Mouse (Mus musculus) heart, postnatal 25 days (tissue): Measurements from ENCODE around the gene Tmem63c. TPM values are rescaled to one million over a fixed set of nuclear protein-coding genes. Genes with fewer than 3 reads are reported as not detected.

Source experiments
- DNase-seq: peaks from one replicate; pipeline ENCODE4 v3.0.0; 2022; ENCODE audit warnings: low spot score
- intact Hi-C: fragments of 180-260 bp; cut with DNase I; formaldehyde crosslinking; loops from one replicate; pipeline ENCODE4 v1.15.1; 2025
- total RNA-seq, 2 experiments: library from RNA; stranded (reverse); gene quantifications; 2 replicates each; pipeline ENCODE4 v1.2.3; 2021

Gene Tmem63c
- total RNA-seq: under 1 TPM; 0.13 to 0.14 TPM

DNA sequence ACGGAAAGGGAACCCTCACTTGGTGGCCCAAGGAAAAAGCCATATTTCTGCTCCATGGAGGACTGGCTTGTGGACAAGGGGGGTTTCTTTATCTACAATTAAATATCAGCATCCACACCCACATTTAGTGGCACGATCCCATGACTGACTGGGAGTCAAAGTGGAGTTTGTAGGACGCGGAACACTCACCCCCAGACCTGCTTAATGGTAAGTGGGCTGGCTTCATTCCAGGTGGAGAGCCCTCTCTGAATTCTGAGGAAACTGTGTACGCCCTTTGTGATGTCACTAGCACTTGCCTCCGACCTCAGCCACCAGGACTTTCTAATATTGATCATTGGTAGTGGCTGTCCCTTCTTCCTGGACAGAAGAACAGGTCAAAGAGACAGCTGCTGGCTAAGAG, at the start of gene Tmem63c:
Gene Tmem63c (plus strand): TSS at position 301 of the 400 bp plus-strand sequence.
- DNase-seq: no peak
- intact Hi-C loops: no loop called here

- no peak for DNase-seq
- intact Hi-C loops: loop anchor here (5.0 kb wide), 1 partner anchor 66 kb away; no protein-coding TSS in a partner anchor
These were observed 47.9 kb upstream of the Tmem63c start for GRCm38 (mm10) chr12:86973216-86973615.

DNA sequence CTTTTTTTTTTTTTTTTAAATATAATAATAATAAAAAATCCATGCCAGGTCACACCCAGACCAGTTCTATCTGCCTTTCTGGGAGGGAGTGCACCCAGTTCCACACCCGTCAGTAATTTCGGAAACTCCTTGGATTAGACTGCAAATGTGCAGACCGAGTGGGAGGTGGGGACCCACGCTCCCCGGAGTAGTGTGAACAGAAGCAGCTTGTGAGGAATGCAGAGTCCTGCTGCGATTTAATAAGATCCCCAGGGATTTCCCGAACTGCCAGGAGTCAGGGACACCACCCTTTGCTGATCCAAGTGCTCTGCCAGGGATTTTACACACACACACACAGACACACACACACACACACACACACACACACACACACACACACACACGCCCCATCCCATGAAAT, 47.4 kb upstream of the Tmem63c start:
- intact Hi-C loops: loop anchor here (1.0 to 5.0 kb wide), 2 partner anchors 66 to 205 kb away; no protein-coding TSS in a partner anchor
- no peak for DNase-seq

DNA sequence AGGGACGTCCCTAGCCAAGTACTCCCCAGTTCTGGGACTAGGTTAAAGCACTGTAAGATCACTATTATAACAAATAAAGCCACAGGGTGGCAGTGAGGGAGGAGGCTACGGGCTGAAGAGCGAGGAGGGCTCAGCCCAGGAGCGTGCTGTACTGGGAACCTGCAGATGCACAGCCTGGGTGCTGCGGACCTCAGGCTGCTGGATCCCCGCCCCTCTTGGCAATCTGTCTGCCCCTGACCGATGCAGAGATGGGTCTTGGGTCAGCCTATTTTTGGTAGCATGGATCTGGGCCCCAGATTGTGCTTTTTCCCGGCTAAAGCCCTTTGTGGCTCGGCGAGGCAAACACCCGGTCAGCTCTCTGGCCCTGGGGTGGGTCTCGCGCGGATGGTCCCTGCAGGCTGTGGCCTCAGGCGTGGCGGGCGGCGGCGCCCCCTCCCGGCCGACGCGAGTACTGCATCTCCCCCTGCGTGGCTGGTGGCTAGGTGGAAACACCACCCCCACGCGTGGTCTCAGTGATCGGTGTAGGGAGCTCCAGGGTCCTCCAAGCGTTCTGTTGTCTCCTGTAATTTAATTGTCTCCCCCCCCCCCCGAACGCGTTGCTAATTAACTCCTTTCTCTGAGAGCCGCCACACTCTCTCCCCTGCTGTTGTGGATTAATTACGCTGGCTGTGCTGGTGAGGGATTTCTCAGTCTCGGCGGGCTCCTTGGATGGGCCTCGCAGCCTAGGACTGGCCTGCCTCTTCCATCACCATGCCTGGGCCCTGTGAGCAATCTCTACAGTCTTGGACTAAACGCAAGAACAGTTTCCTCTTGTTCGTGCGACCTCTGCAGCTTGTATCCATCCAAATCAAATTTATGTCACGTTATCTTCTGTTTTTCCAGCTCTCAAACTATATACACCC, 46.5 kb upstream of the Tmem63c start:
- peak; percentile 63 for DNase-seq
- intact Hi-C loops: loop anchor here (1.0 to 5.0 kb wide), 2 partner anchors 67 to 206 kb away; no protein-coding TSS in a partner anchor

GRCm38 (mm10) chr12:86975761-86976160, 45.4 kb upstream of the Tmem63c start:
- intact Hi-C loops: no loop called here
- DNase-seq: no peak

GRCm38 (mm10) chr12:86976511-86977168, 44.5 kb upstream of the Tmem63c start:
- no peak for DNase-seq
- intact Hi-C loops: no loop called here

DNA sequence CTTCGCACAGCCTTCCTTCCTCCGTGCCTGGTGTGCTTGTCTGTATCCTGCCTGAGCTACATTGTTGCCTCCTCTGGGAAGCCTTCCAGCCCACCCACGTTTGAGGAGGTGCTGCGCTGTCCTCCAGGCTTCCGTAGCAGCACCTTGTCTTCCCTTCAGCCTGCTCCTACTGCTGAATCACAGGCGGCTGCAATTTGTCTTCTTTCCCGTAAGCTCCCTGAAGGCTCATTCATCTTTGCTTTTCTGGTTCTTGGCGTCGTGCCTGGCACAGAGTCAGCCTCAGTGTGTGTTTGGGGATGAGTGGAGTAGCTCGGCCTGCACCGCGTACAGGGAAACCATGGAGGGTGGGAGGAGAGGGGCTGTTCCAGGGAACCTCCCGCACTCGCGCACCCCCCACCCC, 43.3 kb upstream of the Tmem63c start:
- intact Hi-C loops: no loop called here
- no peak for DNase-seq

DNA sequence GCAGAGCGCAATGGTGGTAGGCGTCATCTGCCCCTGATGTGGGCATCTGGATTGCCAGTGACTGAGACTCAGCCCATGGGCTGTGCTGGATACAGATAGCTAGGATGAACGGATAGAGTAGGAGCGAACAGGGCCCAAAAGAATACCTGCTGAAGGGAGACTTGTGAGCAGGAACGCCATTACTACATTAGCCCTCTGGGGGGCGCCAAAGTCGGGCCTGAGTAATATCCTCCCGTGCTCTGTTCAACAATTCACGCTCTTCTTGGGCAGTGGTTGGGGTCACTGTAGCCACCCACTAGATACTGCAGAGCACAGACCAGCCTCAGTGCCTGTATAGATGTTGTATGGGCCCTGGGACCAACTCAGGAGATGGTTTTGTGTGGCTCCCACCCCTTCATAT, 40.0 kb upstream of the Tmem63c start:
- intact Hi-C loops: loop anchor here (5.0 kb wide), 1 partner anchor 71 kb away; no protein-coding TSS in a partner anchor
- DNase-seq: no peak

DNA sequence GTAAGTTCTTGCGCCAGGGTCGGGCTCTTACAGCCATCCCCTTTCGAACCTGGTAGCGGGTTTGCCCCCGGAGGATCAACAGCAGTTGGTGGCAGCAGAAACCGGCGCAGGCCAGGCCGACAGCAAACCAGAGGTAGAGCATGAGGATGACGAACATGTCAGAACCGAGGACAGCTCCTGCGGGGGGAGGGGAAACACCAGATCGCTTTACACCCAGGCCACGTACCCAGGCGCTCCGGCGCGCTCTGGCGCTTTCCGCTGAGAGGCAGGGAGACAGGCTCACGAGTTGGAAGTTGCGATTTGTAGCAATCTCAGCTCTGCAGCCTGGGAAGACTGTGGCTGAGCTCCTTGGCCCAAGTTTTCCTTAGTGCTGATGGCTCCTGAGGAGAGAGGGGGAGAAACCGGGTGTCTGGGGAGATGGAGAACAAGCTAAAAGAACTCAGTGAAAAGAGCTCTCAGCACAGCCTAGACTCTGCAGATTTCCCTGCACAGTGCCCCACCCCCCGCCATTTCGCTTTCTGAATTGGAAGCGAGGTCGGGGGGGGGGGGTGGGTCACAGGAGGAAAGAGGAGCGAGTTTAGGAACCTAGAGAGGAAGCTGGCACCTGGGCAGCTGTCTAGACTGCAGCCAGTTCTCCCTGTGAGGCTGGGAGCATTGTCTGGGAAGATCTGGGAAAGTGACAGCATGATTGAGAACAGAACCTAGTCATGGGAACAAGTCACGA, 37.5 kb upstream of the Tmem63c start:
- intact Hi-C loops: loop anchor here (5.0 kb wide), 1 partner anchor 69 kb away; no protein-coding TSS in a partner anchor
- no peak for DNase-seq

DNA sequence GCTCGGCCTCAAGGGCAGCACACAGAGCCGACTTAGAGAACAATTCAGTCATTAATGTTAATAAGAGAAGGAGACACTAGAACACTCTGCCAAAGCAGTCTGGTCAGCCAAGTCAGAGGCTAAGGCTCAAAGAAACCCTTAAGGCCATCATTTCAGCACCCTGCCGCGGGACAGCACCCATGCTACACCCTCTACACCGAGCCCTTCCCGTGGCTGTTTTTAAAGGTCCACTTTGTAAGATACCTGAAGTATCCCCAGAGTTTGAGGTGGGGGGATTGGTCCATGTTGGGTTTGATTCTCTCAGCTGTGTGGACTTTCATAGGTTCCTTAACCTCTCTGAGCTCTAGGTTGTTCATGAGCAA, 37.0 kb upstream of the Tmem63c start:
- DNase-seq: no peak
- intact Hi-C loops: loop anchor here (5.0 kb wide), 1 partner anchor 68 kb away; no protein-coding TSS in a partner anchor

- intact Hi-C loops: no loop called here
- no peak for DNase-seq
These were observed 34.6 kb upstream of the Tmem63c start for GRCm38 (mm10) chr12:86986562-86986961.

- intact Hi-C loops: no loop called here
- DNase-seq: no peak
These were observed 32.9 kb upstream of the Tmem63c start for GRCm38 (mm10) chr12:86988227-86988626.

DNA sequence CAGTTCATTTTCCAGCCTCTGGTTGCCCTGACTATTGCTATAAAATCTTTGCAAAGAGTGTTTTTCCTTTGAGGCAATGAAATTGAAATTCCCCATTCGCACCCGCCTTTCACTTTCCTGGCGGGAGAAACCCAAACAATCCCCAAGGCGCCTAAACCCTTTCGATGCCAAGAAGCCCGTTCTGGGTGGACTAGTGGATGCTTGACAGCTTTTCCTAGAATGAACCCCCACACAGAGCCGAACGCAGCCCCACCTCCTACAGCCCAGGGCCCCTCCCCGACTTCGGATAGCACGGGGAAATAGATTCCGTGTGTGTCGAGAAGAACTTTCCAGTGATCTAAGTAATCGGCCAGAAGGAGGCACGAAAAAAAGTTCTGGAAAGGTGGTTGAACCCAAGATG, 31.8 kb upstream of the Tmem63c start:
- intact Hi-C loops: no loop called here

DNA sequence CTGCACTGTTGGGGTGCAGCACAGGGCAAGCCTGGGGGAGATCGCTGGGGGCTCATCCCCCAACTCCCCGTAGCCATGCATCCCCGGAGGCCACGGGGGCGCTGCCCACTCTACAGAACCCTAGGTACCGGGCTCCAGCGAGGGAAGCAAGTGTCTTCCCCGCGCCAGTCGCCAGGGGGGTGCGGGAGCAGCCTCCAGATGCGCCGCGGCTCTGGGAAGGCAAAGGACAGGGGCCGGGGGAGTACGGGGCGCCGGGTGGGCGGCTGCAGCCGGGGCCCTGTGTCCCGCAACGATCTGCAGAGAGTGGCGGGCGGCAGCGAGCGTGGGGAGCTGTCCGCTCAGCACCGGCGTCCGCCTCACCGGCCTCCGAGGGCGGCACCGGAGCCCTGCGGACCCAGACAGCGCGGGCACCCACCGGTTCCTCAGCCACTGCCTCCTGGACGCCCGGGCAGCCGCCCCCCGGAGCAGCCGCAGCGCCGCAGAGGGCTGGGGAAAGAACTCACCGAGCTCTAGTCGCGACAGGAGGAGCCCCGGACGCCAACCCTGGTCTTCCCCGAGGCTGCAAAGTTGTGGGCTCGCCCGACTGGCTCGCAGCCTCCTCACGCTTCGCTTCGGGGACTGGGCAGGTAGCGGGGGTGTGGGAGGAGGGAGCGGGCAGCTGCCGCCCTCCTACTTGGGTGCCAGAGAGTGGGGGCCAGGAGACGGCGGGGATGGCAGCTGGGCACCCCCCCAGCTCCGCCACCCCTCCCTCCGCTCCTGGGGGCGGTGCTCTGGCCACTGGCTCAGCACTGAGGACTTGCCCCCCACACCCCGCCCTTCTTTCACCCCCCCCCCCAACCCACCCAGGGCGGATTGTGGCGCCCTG, 31.0 kb upstream of the Tmem63c start, which contains the start of gene Zdhhc22:
Gene Zdhhc22 (minus strand): TSS at position 541 of the 865 bp plus-strand sequence.
- intact Hi-C loops: no loop called here
- DNase-seq: no peak

More for the DNA sequence above, 31.8 kb upstream of the Tmem63c start:
- no peak for DNase-seq

GRCm38 (mm10) chr12:86990755-86991110, 30.4 kb upstream of the Tmem63c start:
- DNase-seq: no peak
- intact Hi-C loops: no loop called here

DNA sequence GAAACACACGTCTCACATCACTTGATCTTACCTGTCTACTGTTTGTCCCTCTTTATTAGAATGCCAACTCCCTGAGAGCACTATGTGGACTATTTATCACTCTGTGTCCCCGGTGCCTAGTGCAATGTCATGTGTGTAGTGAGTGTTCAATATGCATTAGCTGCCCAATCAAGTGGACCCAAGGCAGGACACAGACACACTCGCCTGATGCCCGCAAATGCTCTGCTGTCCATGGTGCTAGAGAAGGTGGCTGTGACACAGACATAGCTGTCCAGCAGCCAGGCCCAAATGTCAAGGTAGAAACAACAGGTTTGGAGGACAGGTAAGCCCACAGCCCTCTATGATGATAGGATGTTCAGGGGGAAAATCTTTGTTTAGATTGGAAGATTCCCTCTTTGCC, 27.0 kb upstream of the Tmem63c start:
- no peak for DNase-seq
- intact Hi-C loops: no loop called here

- intact Hi-C loops: no loop called here
- no peak for DNase-seq
These were observed 26.4 kb upstream of the Tmem63c start for GRCm38 (mm10) chr12:86994776-86995175.

DNA sequence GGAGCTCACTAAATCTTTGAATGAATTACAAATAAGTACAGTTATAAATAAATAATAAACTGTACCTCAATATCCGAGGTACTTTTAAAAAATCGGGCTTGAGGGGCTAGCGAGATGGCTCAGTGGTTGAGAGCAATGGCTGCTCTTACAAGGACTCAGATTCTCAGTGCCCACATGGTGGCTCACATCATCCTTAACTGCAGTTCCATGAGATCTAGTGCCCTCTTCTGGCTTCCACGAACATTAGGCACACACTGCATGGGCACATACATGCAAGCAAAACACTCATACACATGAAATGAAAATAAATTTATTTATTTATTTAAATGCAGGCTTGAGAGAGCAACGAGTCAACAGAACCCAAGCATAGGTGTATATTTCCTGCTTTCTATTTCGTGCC, 25.2 kb upstream of the Tmem63c start:
- intact Hi-C loops: no loop called here
- DNase-seq: no peak

DNA sequence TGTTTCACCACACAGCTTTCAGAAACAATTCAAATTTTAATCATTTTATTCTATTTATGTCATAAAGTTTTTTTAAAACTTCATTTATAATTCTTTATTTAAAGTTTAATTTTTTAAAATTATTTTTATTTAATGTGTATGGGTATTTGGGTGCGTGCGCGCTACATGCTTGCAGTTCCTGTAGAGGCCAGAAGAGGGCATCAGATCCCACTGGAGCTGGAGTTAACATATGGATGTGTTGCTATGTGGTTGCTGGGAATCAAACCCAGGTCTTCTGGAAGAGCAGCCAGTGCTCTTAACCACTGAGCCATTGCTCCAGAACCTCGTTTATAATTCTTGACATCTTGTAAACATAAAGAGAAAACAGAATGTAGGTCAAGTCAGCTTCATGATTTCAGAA, 22.4 kb upstream of the Tmem63c start:
- intact Hi-C loops: no loop called here
- no peak for DNase-seq
